Mouse (Mus musculus) intestine, embryonic 16.5 days (tissue): ENCODE measurements around the gene Agbl3. TPM values are rescaled to one million over a fixed set of nuclear protein-coding genes. Genes with fewer than 3 reads are reported as not detected.

ENCODE experiments used
- ATAC-seq: fragments of 200-750 bp; cut with Nextera tagmentation; 2 replicates; pipeline ENCODE4 v1.8.0; 2017; ENCODE audit warnings: moderate TSS enrichment, moderate library complexity
- H3K27ac ChIP-seq: fragments of 300-500 bp; sonication (generic); 2 replicates; pipeline ENCODE4 v1.5.1; 2014; ENCODE audit warnings: mild to moderate bottlenecking, low read length
- H3K27me3 ChIP-seq: fragments of 300-500 bp; sonication (generic); replicated peaks from 2 replicates; pipeline ENCODE4 v1.6.1; 2014; ENCODE audit warnings: low read length, control low read depth, mixed read lengths; ENCODE audit not compliant: control insufficient read depth, insufficient read depth
- H3K36me3 ChIP-seq: fragments of 300-500 bp; sonication (generic); 2 replicates; pipeline ENCODE4 v1.6.1; 2014; ENCODE audit warnings: low read length, control low read depth; ENCODE audit not compliant: control insufficient read depth, insufficient read depth
- H3K4me1 ChIP-seq: fragments of 300-500 bp; sonication (generic); 2 replicates; pipeline ENCODE4 v1.6.1; 2014; ENCODE audit warnings: low read length, control low read depth, mixed read lengths; ENCODE audit not compliant: control insufficient read depth, insufficient read depth
- H3K4me2 ChIP-seq: fragments of 300-500 bp; sonication (generic); 2 replicates; pipeline ENCODE4 v1.6.1; 2014; ENCODE audit warnings: low read depth, low read length, control low read depth
- H3K4me3 ChIP-seq: fragments of 300-500 bp; sonication (generic); 2 replicates; pipeline ENCODE4 v1.5.1; 2014; ENCODE audit warnings: mild to moderate bottlenecking, low read length
- H3K9ac ChIP-seq: fragments of 300-500 bp; sonication (generic); 2 replicates; pipeline ENCODE4 v1.6.1; 2014; ENCODE audit warnings: low read depth, low read length
- H3K9me3 ChIP-seq: fragments of 300-500 bp; sonication (generic); 2 replicates; pipeline ENCODE4 v1.6.1; 2016; ENCODE audit warnings: low read length, control low read depth; ENCODE audit not compliant: control insufficient read depth
- WGBS: fragments of 180-500 bp; shearing (Covaris S2); extraction: QIAGEN DNeasy Blood & Tissue Kit; methylation state at CpG from one replicate; pipeline ENCODE4 v1.1.7; 2014; 5-methylcytosine and 5-hydroxymethylcytosine counted together
- polyA plus RNA-seq: library from polyadenylated mRNA; unstranded; fragments of >200 nt; fragmentation: Nextera tagmentation; extraction: Ambion mirVana; gene quantifications from 2 replicates; pipeline ENCODE4 v1.2.1, GENCODE M21; 2015

Agbl3 gene
- polyA plus RNA-seq, 1 experiment from 2014 or later, result 3.0 TPM

- Histone ChIP-seq H3K9me3 (no peaks in the 10 kb centered on the region), H3K27me3 (no peaks in the 10 kb centered on the region), H3K4me2 (no peak overlapping the region), H3K4me1 (peaks cover 27% of the 10 kb centered on the region), H3K9ac (no peak overlapping the region), H3K27ac (no peak overlapping the region), H3K36me3 (no peaks in the 10 kb centered on the region), H3K4me3 (no peak overlapping the region)
- 77% methylated on average over 20 of the region's 20 CpGs for WGBS
- ATAC-seq, result no peak
Observed at GRCm38 (mm10) chr6:34868507-34869217, 88.4 kb downstream of the Agbl3 start.

DNA sequence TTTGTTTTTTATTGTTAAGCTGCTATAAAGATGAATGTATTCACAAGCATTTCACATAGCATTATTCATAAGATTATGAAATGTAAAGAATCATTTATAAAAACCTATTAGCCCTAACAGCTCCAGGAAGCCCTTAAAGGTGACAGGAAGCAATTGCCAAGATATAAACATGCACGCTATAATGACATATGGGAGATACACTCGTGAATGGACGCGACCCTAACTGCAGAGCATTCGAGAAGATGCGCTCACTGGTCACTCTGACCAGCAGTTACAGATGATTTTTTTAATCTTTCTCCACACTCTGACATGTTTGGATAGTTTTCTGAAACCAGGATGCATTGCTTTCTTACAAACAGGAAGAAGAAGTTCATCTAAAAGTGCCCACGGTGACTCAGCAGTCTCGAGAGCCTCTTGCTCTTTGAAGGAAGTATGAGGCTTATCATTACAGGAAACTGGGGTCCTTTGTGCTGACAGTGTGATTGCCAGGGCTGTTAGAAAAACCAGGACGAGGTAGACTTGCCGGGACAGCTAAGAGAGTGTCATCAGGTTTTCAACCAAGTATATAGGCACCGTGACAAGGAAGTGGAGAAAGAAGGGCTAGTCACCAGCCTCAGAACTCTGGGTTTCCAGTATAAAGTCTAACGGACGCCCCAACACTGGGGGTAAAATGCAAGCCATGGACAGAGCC lies 89.1 kb downstream of the Agbl3 start:
- 51% methylated on average over 13 of the region's 13 CpGs for WGBS
- H3K36me3 ChIP-seq, result no peaks in the 10 kb centered on the region
- H3K4me2 ChIP-seq, result no peak overlapping the region
- H3K27me3 ChIP-seq, result no peaks in the 10 kb centered on the region
- 0 out of 2 replicates have a peak overlapping the region, but pooled peaks have one; percentile 25 for H3K9ac ChIP-seq
- H3K4me1 ChIP-seq, result peaks cover 25% of the 10 kb centered on the region
- H3K9me3 ChIP-seq, result no peaks in the 10 kb centered on the region
- peak; percentile 29 for ATAC-seq
- H3K27ac ChIP-seq, result peak overlapping the region; percentile 54
- no peak overlapping the region for H3K4me3 ChIP-seq

- Histone ChIP-seq H3K9me3 (no peaks in the 10 kb centered on the region), H3K4me3 (no peak overlapping the region), H3K9ac (0 out of 2 replicates have a peak overlapping the region, but pooled peaks have one; percentile 25), H3K4me2 (no peak overlapping the region), H3K27ac (peak overlapping the region; percentile 54; the same call in 1 of the 2 replicates), H3K27me3 (no peaks in the 10 kb centered on the region), H3K4me1 (peaks cover 29% of the 10 kb centered on the region), H3K36me3 (no peaks in the 10 kb centered on the region)
- no peak for ATAC-seq
- whole genome bisulfite sequencing, result 79% methylated on average over 5 of the region's 5 CpGs
Observed at GRCm38 (mm10) chr6:34870136-34870535, 89.9 kb downstream of the Agbl3 start.

- no peaks in the 10 kb centered on the region for H3K36me3 ChIP-seq
- no peak overlapping the region for H3K9ac ChIP-seq
Observed at GRCm38 (mm10) chr6:34870724-34871123, 90.5 kb downstream of the Agbl3 start.

DNA sequence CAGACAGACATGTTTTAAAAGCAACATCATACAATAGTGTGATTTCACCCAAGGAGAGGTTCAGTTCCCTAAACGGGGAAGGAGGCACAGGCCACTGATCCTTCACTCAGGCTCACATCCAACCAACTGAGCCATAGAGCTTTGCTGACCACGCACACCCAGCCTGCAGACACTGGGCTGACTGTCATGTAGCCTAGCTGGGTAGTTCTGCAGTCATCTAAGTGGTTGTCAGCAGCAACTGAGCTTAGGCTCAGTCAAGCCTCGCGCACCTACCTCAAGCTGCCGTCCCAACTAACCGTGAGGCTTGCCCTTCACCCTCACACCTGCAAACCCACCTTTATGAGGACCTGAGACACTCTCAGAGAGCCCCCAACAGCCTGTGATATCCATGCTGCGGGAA lies 91.7 kb downstream of the Agbl3 start:
- 92% methylated on average over 7 of the region's 7 CpGs for WGBS
- ATAC-seq, result no peak
- Histone ChIP-seq H3K9me3 (no peaks in the 10 kb centered on the region), H3K9ac (no peak overlapping the region), H3K4me3 (no peak overlapping the region), H3K36me3 (no peaks in the 10 kb centered on the region), H3K27ac (no peak overlapping the region), H3K27me3 (no peaks in the 10 kb centered on the region), H3K4me2 (no peak overlapping the region), H3K4me1 (peaks cover 30% of the 10 kb centered on the region)

More at GRCm38 (mm10) chr6:34870724-34871123, 90.5 kb downstream of the Agbl3 start:
- no peaks in the 10 kb centered on the region for H3K9me3 ChIP-seq
- no peak overlapping the region for H3K27ac ChIP-seq
- no peak overlapping the region for H3K4me3 ChIP-seq
- WGBS, result 72% methylated on average over 5 of the region's 5 CpGs
- no peak for ATAC-seq
- H3K4me1 ChIP-seq, result peaks cover 24% of the 10 kb centered on the region
- no peaks in the 10 kb centered on the region for H3K27me3 ChIP-seq
- H3K4me2 ChIP-seq, result no peak overlapping the region

GRCm38 (mm10) chr6:34872871-34873270 lies 92.6 kb downstream of the Agbl3 start:
- Histone ChIP-seq H3K27me3 (no peaks in the 10 kb centered on the region), H3K4me3 (no peak overlapping the region), H3K27ac (no peak overlapping the region), H3K4me2 (no peak overlapping the region), H3K36me3 (no peaks in the 10 kb centered on the region), H3K9ac (no peak overlapping the region), H3K9me3 (no peaks in the 10 kb centered on the region), H3K4me1 (peaks cover 28% of the 10 kb centered on the region)
- ATAC-seq, result no peak
- WGBS, result 85% methylated on average over 10 of the region's 10 CpGs

DNA sequence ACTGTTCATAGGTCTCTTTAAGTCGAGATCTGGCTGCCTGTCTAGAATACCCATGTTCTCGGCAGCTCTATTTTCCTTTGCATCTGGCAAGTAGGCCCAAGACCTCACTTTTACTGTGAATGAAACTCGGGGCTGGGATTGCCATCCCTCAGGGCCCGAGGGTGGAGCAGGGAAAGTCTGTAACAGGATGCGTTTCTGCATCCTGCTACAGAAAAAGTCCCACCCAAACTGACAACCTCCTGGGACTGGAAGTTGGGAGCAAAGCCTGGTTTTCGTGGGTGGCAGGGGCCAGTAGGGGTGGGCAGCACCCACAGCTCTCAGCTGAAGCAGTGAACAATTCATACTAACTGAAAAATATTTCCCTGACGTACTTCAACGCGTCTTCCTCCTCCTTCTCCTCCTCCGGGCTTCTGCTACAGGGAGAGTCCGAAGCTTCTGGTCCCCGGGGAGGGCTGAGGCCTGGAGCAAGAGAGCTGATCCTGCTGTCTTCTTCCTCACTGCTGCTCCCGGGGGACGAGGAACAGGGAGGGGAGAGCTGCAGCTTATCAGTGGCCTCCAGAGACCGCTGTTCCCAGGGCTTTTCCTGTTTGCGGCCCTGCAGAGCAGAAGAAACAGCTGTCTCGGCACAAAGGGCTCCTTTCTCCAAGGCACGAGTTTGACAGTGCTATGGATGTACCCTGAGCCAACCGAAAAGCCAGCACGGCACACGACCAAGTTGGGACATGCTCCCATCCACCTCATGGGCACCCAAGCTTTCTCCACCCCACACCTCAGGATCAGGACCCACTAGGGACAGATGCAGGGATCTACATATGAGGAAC lies 94.1 kb downstream of the Agbl3 start:
- H3K9ac ChIP-seq, result peak overlapping the region; percentile 46

DNA sequence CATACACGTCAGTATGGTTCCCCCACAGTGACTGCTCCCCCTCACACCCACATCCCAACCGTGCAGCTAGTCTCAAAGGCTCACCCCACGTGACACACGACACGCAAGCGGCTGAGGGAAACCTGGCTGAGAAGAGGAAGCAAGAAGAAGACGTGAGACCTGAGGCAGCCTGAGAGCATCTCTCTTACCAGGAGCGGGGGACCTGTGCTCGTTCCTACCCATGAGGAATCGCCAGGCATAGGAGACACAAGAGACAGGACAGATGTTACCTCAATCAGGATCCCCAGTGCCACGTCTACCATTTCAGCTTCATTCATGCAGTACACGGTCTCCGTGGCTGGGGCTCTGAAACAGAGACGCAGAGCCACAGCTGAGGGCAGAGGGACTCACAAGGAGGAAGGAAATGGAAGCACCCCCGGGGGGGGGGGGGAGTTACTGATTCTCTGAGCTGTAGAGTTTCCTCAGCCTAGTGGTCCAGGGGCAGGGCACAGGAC lies 95.1 kb downstream of the Agbl3 start:
- H3K9me3 ChIP-seq, result no peaks in the 10 kb centered on the region
- WGBS, result 86% methylated on average over 15 of the region's 15 CpGs
- no peak overlapping the region for H3K4me2 ChIP-seq
- peaks cover 30% of the 10 kb centered on the region for H3K4me1 ChIP-seq
- H3K36me3 ChIP-seq, result no peaks in the 10 kb centered on the region
- H3K27me3 ChIP-seq, result no peaks in the 10 kb centered on the region
- H3K27ac ChIP-seq, result no peak overlapping the region; the same call in 1 of the 2 replicates
- no peak for ATAC-seq
- H3K9ac ChIP-seq, result no peak overlapping the region
- no peak overlapping the region for H3K4me3 ChIP-seq

More for the DNA sequence above, 94.1 kb downstream of the Agbl3 start:
- Histone ChIP-seq H3K4me1 (peaks cover 32% of the 10 kb centered on the region), H3K36me3 (no peaks in the 10 kb centered on the region), H3K4me3 (no peak overlapping the region), H3K27me3 (no peaks in the 10 kb centered on the region), H3K4me2 (no peak overlapping the region), H3K27ac (peak overlapping the region; percentile 3), H3K9me3 (no peaks in the 10 kb centered on the region)
- 62% methylated on average over 21 of the region's 21 CpGs for WGBS
- no peak for ATAC-seq
